Mouse (Mus musculus) testis, adult 2 months (tissue): ENCODE results near the gene Trpv6.

Experiments
- CTCF ChIP-seq: fragments of 200-500 bp; IDR thresholded peaks from 2 replicates; pipeline ENCODE4 v1.5.1; 2012; ENCODE audit warnings: low read depth, mild to moderate bottlenecking, inconsistent platforms, low read length, moderate library complexity; ENCODE audit not compliant: control insufficient read depth, insufficient read depth, insufficient replicate concordance
- POLR2A ChIP-seq: fragments of 200-500 bp; IDR thresholded peaks from 2 replicates; pipeline ENCODE4 v1.6.1; 2012; ENCODE audit warnings: low read depth, mild to moderate bottlenecking, inconsistent platforms, low read length, moderate library complexity; ENCODE audit not compliant: control insufficient read depth

- TF ChIP-seq POLR2A (no peak), CTCF (peak; percentile 51; the same call in 1 of the 2 replicates)
Measured at GRCm38 (mm10) chr6:41622661-41623060, 13.5 kb downstream of the Trpv6 start.
